Mouse (Mus musculus) mouse embryonic stem cell (cell line): ENCODE measurements around the gene Gm12355.
"Not testable (repeated sequence)": the region's sequence is repeated elsewhere in the genome, so short reads cannot be mapped to it uniquely, and the experiment has no call there.

ENCODE experiments used
- in situ Hi-C, 2 experiments: fragments of 300-500 bp; cut with MboI; formaldehyde crosslinking; loops; 1 replicate in 1 of 2; 3 replicates in 1 of 2; pipeline ENCODE4 v1.14.3; 2019 to 2020; ENCODE audit warnings: low sequenced_read_pairs in 2 of 2, low pct_unique_long_range_greater_than_20kb in 1 of 2, mixed read lengths in 1 of 2; ENCODE audit not compliant: unreplicated experiment in 1 of 2

Gm12355 gene

GRCm38 (mm10) chr11:98625611-98626410 lies at the start of gene Gm12355, which contains the start of gene Gsdma3:
Gene Gm12355 (minus strand): TSS chr11:98625661.
Gene Gsdma3 (plus strand): TSS chr11:98626360.
- in situ Hi-C loops, result no loop called here

DNA sequence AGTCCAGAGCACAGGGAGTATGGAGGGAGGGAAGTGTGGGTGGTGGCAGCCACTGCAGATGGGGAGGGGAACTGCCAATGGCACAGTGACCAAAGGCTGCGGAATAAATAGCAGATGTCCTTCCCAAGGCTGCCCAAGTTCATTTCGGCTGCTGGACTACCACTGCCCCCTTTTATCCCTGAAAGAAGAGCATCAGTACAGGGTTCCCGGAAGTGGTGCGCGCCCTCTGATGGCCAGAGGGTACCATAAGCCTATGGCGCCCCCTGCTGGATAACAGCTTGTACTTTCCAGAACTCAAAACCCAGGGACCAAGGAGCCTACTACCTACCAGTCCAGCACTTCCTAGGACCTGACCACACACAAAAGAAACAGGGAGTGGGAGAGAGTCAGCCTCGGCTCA lies 47.7 kb upstream of the Gm12355 start:
- in situ Hi-C loops, result not testable (repeated sequence)

DNA sequence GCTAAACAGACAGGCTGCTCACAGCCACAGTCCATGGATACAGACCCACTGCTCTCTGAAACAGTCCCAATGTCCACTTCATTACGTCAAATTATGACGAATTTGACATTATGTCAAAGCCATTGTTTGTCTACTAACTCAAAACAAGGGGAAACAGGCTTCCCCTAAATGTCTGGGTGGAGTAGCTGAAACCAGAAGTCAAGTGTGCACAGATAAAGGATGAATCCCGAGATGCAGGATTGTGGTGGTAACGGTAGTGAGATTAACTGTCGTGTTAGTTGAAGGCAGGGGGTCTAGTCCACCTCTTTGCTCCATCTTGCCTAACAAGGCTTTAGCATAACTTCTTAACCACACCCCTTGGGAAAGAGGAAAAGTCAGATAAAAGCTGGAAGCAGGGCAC lies 47.0 kb upstream of the Gm12355 start:
- in situ Hi-C loops, result no loop called here

GRCm38 (mm10) chr11:98671857-98672256 lies 46.4 kb upstream of the Gm12355 start:
- in situ Hi-C loops, result no loop called here

- in situ Hi-C loops, result no loop called here
Measured at GRCm38 (mm10) chr11:98671284-98671815, 45.9 kb upstream of the Gm12355 start.

GRCm38 (mm10) chr11:98668984-98669383 lies 43.5 kb upstream of the Gm12355 start:
- in situ Hi-C loops, result no loop called here

GRCm38 (mm10) chr11:98664091-98664490 lies 38.6 kb upstream of the Gm12355 start, which contains the start of gene Gsdma:
Gene Gsdma (plus strand): TSS chr11:98664351.
- in situ Hi-C loops, result no loop called here

GRCm38 (mm10) chr11:98660517-98660916 lies 35.1 kb upstream of the Gm12355 start:
- in situ Hi-C loops, result no loop called here

GRCm38 (mm10) chr11:98655076-98655475 lies 29.6 kb upstream of the Gm12355 start:
- in situ Hi-C loops, result not testable (repeated sequence)

GRCm38 (mm10) chr11:98646459-98646858 lies 21.0 kb upstream of the Gm12355 start, which contains the start of gene Gsdma2:
Gene Gsdma2 (plus strand): TSS chr11:98646759.
- in situ Hi-C loops, result no loop called here

- in situ Hi-C loops, result no loop called here
Measured at GRCm38 (mm10) chr11:98645946-98646345, 20.5 kb upstream of the Gm12355 start.

DNA sequence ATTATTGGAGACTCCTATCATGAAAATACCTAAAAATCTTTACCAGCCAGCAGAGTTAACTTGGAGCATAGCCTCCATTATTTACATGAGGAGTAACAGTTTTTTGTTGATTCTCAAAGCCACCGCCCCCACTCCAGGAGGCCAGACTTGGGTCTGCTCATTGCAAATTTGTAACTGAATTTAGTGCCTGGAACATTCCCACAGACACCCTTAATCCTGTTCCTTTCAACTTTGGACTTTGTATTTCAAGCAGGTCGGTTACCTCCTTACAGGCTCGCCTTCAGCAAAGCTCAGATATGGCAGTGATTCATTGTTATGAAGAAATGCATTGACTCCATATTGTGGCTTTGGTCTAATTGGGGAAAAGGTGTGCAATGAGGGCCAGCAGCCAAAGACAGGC lies 19.3 kb upstream of the Gm12355 start:
- in situ Hi-C loops, result no loop called here

DNA sequence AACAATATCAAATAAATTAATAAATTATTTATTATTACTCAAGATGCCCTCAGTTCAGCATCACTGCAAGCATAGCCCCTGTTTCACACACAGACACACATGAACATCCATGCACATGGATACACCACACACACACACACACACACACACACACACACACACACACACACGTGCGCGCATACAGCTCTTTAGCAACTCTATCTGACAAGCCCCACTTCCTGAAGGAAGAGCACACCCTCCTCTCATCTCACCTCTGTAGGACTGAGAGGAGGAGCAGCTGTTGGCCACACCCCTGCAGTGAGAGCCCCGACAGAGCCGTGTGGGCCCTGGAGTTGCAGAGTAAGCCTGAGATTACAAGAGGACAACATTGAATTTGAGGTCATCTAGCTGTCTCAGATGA lies 14.6 kb upstream of the Gm12355 start:
- in situ Hi-C loops, result no loop called here

DNA sequence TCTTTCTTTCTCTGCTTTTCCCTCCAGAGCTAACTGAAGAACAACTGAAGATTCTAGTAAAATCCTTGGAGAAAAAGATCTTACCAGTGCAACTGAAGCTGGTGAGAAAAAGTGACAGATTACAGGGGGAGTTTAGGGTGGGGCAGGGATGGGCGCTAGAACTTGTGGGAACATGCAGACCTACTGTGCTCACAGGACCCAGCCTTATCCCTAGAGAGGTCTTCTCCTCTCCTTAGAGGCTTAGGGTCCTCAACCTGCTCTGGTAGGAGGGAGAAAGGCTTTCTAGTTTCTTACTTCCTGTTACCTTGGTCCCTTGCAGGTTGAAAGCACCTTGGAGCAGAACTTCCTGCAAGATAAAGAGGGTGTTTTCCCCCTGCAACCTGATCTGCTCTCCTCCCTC lies 12.0 kb upstream of the Gm12355 start:
- in situ Hi-C loops, result no loop called here

GRCm38 (mm10) chr11:98635312-98635970 lies 10.0 kb upstream of the Gm12355 start:
- in situ Hi-C loops, result not testable (repeated sequence)

- in situ Hi-C loops, result no loop called here
Measured at GRCm38 (mm10) chr11:98630646-98631045, 5.2 kb upstream of the Gm12355 start.

- in situ Hi-C loops, result no loop called here
Measured at GRCm38 (mm10) chr11:98628706-98629105, 3.2 kb upstream of the Gm12355 start.

- in situ Hi-C loops, result not testable (repeated sequence)
Measured at GRCm38 (mm10) chr11:98624381-98624780, 1.1 kb downstream of the Gm12355 start.

- in situ Hi-C loops, result not testable (repeated sequence)
Measured at GRCm38 (mm10) chr11:98623981-98624380, 1.5 kb downstream of the Gm12355 start.
